Mouse (Mus musculus) adrenal gland, postnatal 36 days (tissue): ENCODE data around the gene Gsta1. TPM values are rescaled to one million over a fixed set of nuclear protein-coding genes. Genes with fewer than 3 reads are reported as not detected.
A peak's percentile ranks its signal among the peaks of the same experiment; 100 is the strongest.
"Not testable (repeated sequence)": the region's sequence is repeated elsewhere in the genome, so short reads cannot be mapped to it uniquely, and the experiment has no call there.

Experiments
- DNase-seq, 2 experiments: peaks; one replicate each; pipeline ENCODE4 v3.0.0; 2021; ENCODE audit warnings: mixed read lengths in 1 of 2
- long read RNA-seq, 2 experiments: library from polyadenylated mRNA; stranded (forward); transcript quantifications; one replicate each; pipeline ENCODE4 v2.0.0; 2021; ENCODE audit warnings: borderline sequencing depth in 2 of 2
- total RNA-seq, 2 experiments: library from RNA; stranded (reverse); gene quantifications; 2 replicates each; pipeline ENCODE4 v1.2.3; 2021

Gene Gsta1
- total RNA-seq = 1 to 10 TPM in 1 of 2 experiments, not detected in 1; 1.1 TPM
- long read RNA-seq, experiment 1 = 0 reads
- long read RNA-seq, experiment 2 = 0 reads

DNA sequence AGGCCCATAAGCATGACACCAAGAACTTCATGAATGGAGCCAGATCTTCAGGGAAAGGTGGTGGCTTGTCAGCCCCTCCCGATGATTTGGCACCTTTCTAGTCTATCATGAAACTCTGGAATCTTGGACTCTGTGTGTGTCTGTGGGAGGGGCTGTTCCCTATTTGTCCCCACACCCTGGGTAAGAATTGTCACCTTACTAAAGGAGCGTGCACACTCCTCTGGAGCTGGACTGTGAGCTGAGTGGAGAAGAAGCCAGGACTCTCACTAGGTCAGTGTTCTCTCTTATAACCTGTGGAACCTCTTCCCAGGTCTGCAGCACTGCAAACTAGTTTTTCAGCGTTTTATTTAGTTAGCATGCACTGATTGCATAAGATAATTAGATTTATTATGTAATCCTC lies at the start of gene Gsta1:
Gsta1 (plus strand) TSS at position 196 of the 400 bp plus-strand sequence.
- not testable (repeated sequence) for DNase-seq

DNA sequence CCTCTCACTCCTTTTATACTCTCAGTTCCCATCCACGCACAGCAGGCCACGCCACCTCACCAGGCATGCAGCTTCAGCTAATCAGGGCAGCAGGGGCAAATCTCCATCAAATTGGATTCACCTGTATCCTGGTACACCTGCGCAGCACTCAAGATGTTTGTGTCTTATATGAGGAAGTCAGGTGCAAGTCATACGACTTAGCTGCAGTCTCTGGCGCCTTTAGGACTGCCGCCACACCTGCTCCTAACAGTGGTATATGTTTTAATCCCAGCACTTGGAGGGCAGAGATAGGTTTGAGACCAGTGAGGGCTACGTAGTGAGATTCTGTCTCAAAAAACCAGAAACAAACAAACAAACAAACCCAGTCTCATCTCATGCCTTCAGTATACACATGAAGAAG lies 48.0 kb upstream of the Gsta1 start, which contains the start of gene Gsta4:
Gsta4 (plus strand) TSS at position 301 of the 400 bp plus-strand sequence.
- not testable (repeated sequence) for DNase-seq

DNA sequence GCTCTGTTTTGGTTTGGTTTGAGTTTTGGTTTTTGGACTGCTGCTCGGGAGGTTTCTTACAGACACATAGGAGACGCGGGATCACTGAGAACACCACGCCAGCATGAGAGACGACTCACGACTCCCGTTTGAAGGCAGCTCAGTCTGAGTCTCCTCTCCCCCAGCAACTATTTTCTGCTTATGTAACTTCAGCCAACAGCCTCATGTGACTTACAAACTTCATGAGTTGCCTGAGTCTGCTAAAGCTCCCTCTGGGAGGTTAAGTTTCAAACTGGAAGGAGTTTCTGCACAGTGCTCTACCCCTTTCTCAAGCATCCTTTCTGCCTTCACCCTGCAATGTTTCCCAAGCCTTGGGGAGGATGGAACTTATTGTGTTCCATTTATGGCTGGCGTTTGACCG lies 44.8 kb upstream of the Gsta1 start:
- DNase-seq = no peak

DNA sequence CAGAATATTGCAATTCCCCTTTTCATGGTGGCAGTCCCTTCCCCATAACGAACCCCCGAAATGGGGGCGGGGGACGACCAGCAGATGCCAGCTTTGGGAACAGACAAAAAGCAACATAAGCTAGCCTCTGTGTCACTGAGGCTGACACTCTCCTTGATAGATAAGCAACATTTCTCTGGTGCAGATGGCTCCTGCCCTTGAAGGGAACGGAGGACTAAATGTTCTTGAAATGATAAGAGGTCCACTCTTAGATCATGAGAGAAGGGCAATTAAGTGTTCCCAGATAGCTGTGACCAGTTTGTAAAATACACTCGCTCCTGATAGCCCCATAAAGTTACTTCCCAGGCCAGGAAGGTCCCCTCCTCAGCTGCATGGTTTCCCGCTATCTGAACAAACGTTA lies 41.5 kb upstream of the Gsta1 start:
- no peak for DNase-seq

DNA sequence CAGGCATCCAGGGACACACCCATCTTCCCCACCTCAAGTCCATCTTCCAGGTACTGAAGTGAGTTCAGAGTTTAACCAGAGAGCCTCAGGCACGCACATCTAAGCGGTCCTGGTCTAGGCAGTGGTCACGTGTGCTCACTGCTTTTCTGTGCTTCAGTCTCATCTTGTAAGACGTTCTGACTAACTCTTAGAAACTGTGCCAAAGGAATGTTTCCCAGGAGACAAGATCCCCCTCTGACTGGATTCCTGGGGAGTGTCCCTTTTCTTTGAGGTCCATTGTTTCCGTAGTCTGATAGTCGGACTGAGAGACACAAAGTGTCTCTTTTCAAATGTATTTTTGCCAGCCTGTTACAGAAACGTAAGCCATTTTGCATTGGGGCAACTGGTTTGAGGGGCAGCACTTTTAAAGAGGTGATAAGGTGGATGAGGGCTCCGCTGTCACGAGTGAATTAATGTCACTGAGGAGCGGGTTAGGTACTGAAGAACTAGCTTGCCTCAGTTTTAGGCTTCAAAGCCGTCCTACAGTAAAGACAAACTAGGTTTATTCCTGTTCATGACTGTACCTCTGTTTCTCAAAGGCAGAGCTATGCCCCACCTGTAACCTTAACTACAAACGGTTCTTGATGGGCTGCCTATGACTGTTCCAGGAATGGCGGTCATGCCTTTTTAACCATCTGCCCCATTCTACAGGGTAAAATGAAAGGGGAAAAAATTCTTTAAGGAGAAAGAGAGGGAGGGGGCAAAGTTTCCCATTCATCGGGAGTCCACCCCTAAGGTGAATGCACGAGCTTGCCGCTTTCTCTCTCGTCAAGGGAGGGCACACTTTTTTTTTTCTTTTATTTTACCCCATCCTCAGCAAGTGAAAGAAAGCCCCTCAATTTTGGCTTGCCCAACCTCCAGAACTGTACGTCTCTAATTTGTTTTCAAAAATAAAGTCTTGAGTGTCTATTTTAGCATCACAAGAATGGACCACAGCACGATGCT lies 39.5 kb upstream of the Gsta1 start:
- DNase-seq = no peak

DNA sequence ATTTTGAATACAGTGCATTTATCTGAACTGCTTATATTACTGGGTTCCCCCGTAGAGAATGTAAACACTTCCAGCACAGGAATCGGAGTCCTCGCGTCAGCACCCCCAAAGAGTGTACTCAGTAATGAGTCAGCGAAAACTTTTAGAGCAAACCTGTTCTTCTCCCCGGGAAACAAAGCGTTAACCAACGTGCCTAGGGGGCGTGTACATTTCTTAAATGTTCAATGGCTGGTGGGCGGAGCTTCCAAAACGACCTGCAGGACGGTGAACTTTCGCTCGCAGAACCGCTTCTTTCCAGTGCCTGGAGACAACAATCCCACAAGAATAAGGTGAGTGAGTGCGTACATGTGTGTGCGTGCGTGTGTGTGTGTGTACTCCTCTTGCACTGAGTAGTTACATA lies 38.7 kb upstream of the Gsta1 start:
- DNase-seq = peak; percentile 76 to 80

DNA sequence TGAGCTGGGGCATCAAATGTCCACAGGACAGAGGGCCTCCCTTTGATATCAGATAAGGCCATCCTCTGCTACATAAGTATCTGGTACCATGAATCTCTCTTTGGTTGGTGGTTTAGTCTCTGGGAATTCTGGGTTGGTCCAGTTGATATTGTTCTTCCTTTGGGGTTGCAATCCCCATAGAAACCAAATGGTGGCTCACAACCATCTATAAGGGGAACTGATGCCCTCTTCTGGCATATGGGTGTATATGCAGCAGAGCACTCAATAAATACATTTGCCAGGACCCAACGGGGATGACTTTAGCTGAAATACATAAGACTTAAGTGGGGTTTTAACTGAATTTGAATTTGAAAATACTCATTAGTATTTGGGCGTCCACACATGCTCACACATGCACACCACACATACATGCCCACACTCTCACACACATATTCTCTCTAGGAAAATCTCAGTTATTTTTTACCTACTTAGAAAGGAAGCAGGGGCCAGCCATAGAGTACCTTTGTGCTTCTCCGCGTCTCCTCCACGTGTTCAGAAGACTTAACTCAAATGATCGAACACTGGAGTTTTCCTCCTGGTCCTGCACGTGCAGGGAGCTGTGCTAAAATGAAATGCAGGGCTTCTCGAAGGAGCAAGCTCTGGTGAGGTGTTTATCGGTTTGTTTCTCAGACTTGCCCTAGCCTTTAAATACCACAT lies 36.4 kb upstream of the Gsta1 start:
- peak; percentile 38 to 52 for DNase-seq

DNA sequence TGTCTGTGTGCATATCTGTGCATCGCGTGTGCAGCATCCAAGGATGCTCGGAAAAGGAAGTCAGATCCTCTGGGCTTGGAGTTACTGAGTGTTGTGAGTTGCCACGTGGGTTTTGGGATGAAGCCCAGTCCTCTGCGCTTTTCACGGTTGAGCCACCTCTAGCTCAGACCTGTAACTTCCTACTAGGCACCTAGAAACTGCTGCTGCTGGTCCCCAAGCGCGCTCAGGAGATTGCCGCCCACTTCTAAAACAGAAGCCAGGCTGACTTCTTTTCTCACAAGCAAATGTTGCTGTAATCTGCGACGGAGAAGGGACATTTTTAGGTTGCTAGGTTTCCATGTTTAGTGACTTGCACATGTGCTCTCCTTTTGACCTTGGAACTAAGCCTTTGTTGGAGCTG lies 35.4 kb upstream of the Gsta1 start:
- no peak for DNase-seq

DNA sequence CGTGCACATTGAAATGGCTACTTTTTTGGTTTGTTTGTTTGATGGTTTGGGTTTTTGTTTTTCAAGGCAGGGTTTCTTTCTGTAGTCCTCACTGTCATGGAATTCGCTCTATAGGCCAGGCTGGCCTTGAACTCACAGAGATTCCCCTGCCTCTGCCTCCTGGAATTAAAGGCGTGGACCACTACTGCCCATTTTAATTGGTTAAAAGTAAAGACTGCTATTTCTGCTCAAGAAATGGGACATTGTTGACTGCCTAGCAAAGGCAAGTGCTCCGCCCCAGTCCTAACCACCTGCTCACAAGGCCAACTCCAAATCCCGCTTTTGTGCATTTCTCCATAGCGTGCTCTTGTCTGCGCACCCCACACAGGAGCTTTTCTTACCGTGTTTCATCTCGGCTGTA lies 32.7 kb upstream of the Gsta1 start:
- DNase-seq = no peak

DNA sequence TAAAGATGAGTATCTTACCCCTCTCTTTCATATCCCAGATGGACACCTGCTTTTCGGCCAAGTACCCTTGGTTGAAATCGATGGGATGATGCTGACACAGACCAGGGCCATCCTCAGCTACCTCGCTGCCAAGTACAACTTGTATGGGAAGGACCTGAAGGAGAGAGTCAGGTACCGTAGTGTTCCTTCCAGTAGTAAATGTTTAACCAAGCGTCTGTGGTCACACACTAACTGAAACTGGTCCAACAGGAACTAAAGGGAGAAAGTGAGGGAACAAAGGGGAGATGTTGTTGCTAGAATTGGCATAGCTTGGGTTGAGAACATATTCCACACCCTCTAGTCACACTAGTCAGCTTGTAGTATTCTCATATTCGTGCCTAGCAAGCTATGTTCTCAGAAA lies 26.3 kb upstream of the Gsta1 start:
- DNase-seq = no peak

DNA sequence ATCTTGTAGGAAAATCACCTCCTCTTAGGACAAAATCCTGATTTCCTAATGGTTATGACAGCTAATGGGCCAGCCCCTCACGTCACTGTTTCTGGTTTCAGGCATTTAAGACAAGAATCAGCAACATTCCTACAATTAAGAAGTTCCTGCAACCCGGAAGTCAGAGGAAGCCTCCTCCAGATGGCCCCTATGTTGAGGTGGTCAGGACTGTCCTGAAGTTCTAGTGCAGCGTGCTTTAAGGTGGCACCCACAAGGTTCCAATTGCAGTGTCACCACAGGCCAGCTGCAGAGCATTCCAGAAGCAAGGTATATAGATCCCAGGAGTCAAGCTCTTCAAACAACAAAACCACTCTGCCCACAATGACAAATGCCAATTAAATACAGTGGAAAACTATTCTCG lies 21.5 kb upstream of the Gsta1 start:
- no peak for DNase-seq

DNA sequence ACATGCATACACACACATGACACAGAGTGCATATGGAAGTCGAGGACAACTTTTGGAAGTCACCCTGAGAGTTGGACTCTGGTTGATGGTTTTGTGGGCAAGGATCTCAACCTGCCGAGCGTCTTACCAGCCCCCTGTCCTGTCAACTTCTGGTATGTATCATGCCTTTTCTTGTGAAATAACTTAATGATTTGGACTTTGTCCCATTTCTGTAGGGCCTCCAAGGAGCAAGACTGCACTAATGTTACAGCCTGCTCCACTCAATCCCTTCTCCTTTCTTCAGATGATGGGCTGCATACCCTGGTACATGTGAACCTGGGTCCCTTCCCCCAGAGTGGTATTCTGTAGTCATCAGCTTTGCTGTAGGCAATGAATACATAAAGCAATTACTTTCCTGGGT lies 20.4 kb upstream of the Gsta1 start:
- no peak for DNase-seq

DNA sequence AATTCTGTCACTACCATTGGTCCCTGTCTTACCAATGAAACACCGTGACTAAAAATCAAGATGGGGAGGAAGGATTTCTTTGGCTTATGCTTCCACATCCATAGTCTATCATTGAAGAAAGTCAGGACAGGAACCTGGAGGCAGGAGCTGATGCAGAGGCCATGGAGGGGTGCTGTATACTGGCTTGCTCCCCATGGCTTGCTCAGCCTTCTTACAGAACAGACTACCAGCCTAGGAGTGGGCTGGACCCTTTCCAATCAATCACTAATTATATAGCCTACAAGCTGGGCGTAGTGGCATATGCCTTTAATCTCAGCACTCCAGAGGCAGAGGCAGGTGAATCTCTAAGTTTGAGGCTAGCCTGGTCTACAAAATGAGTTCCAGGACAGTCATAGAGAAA lies 19.6 kb upstream of the Gsta1 start:
- no peak for DNase-seq

DNA sequence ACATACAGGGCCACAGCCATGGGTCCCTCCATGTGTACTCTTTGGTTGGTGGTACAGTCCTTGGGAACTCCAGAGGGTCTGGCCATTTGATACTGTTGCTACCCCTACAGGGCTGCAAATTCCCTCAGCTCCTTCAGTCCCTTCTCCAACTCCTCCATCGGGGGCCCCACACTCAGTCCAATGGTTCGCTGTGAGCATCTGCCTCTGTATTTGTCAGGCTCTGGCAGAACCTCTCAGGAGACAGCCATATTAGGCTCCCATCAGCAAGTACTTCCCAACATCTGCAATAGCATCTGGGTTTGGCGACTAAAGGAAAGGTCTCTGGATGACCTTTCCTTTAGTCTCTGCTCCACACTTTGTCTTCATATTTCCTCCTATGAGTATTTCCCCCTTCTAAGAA lies 18.9 kb upstream of the Gsta1 start:
- no peak for DNase-seq

DNA sequence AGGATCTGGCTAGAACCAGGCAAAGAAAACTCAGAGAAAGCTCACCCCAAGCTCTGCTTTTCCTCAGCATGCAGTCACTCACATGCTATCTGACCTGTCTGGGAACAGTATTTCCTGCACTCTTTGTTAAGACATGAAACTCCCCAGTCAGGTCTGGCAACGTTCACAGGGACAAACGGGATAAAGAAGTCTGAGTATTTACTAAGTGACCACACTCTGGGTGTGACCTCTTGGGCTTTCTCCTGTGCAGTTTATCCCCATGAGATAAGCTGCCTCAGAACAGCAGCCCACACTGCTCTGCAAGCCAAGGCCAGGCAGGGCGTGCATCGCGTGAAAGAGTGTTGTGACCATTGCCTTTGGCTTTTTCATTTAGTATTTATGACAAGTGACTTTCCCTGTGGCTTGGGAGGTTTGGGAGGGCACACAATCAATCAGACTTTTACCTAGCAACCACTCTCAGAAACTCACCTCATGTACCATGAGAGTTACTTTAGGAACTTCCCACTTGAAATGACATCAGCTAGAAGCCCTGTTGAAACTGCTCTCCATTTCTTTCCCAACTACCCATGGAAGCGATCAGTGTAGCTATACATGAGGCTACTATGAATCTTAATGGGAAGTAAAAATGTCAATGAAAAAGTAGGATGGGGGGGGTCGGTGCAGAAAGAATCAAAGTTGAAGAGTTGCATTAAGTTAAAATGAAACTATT lies 18.0 kb upstream of the Gsta1 start:
- DNase-seq = peak in 1 of 2 experiments; percentile 33

DNA sequence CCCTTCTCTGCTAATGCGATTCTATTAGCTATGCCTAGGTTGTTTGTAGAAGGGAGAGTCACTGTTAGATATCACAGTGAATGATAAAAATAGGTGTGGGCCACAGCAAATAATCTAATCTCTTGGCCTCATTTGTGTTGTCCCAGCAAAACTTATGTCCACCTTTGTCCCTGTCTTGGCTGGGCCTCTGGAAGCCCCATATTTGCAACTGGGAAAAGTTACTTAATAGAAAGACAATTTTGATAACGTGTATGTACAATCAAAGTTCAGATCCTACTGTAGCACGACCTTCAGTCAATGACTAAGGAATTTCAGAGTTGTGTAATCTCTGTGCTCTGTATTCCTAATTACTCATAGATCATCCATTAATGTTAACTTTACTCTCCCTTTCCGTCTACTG lies 13.4 kb upstream of the Gsta1 start:
- no peak for DNase-seq

DNA sequence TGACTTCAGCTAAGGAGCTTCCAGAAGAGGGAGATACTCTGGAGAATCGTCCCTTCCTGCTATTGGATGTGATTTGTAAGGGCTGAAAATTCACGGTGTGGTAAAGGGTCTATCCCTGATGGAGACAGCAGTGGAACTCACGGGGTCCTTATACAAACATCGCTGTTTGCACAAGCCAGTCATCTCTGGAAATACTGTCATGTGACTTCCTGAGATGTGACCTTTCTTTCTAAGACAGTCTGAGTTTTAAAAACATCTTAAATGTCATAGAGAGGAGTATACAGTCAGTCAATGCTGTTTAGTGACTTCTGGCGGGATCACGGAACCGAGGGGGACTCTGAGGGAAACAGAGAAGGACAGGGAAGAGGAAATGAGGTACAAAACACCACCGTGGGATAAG lies 7.8 kb upstream of the Gsta1 start:
- no peak for DNase-seq

DNA sequence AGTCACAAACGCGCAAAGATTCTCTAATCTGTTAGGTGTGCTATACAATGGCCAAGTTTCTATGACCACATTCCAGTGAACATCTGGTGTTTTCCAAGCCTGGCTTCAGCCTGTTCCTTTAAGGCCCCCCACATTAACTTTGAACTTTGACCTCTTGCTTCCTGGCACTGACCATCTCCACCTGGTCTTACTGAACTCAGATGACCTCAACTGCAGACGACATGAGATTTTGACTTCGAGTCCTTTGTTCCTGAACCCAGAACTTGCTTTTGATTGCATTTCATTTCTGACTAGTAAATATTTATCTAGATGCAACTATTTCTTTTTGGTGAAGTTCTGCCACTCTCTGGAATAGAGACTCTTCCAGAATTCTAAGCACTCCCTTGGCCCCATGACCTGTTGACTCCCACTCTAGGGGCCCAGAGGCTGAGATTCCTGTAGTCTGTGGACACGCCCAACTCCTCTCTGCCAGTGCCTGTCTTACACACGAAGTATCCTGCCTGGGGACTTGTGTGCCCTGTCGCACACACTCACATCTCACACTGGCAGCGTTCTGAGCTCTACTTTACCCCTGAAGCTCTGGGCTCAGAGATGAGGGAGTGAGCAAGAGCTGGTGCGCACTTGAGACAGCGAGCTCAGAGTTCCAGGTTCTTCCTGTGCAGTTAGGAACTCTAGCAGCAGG lies 7.1 kb upstream of the Gsta1 start:
- no peak for DNase-seq

DNA sequence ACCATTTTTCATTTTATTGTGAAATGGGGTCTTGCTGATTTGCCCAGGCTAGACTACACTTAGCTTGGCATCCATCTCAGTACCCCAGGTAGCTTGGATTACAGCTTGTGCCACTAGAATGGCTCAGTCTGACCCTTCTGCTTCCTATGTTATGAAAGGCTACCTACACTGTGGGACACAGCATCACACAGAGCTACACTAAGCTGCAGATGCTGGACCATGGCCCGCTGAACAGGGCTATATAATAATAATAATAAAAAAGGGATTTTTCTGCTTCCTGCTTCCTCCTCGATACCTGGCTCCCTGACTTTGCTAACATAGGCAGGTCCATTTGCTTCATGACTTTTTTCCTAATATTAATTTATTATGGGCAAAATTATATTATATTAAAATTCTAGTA lies 6.0 kb upstream of the Gsta1 start:
- no peak for DNase-seq

DNA sequence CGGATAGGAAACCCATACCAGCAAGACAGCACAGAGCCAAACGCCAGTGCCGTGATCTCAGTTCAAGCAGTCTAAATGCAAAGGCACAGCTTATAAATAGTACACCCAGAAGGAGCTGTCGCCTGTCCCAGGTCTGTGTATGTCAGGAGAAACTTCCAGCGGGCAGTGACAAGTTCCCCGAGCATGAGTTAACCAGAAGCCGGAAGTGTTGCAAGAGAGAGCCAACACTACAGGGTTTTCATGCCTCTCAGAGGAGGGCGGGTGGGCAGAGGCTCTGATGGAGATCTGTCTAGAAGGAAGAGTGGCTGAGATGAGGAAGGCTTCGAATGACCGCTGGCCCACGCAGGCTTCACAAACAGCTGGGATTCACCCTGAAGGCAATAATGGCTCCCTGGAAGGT lies 5.2 kb upstream of the Gsta1 start:
- DNase-seq = no peak

DNA sequence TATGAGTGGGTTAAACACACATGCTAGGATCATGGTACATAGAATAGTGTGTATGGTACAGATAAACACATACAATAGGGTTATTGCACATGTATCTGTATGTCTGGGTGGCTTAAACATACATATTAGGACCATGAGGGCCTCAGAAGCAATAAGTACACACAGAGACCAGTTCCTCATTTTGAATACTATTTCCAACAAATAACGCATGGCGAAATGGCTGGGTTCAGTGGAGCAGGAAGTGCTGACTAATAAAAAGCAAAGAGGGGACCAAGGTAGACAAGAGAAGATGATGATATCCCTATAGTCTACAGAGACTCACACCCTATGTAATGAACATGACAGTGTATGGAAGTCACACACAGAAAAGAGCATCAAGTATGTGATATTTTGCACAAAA lies 2.3 kb upstream of the Gsta1 start:
- no peak for DNase-seq

DNA sequence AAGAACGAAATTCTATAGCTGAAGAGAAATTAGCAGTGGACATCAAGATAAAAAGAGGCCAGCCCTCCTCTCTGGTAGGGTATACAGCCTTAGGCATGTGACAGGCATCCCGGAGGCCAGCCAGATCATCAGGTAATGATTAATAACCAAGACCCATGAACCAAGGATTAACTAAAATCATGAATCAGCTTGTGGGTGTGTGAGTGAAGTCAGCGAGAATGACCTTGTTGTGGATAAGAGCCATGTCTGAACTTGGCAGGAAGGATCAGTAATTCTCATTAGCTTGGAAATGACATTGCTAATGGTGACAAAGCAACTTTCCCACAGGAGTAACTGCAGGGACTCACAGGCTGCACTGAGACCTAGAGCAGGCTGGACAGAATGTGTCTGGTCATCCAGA lies 798 bp upstream of the Gsta1 start:
- peak; percentile 29 to 46 for DNase-seq
